Mouse (Mus musculus) lung, postnatal 25 days (tissue): ENCODE measurements around the gene Pex14.
A peak's percentile ranks its signal among the peaks of the same experiment; 100 is the strongest.

ENCODE experiments used
- DNase-seq: peaks from one replicate; pipeline ENCODE4 v3.0.0; 2022; ENCODE audit warnings: low spot score

Pex14 gene

GRCm38 (mm10) chr4:148985541-148986476 lies 113.9 kb downstream of the Pex14 start:
- DNase-seq: no peak

GRCm38 (mm10) chr4:148984701-148985540 lies 114.8 kb downstream of the Pex14 start:
- no peak for DNase-seq

DNA sequence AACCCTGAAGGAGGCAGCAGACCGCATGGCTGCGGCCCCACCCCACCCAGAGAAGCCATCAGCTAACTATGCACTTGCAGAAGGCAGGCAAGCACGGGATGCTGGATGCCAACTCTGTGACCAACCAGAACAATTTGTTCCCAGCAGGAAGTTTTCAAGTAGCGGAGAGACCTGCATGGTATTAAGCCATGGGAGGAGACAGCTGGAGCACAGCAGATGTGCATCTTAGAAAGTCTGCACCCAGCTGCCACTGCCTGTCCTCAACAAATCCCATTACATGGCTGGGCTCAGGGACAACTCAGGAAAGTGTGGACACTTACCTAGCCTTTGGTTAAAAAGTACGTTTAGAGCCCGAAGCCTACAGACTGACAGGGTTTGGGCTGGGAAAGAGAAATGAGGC lies 117.4 kb downstream of the Pex14 start:
- no peak for DNase-seq

GRCm38 (mm10) chr4:148979837-148980236 lies 119.8 kb downstream of the Pex14 start:
- no peak for DNase-seq

DNA sequence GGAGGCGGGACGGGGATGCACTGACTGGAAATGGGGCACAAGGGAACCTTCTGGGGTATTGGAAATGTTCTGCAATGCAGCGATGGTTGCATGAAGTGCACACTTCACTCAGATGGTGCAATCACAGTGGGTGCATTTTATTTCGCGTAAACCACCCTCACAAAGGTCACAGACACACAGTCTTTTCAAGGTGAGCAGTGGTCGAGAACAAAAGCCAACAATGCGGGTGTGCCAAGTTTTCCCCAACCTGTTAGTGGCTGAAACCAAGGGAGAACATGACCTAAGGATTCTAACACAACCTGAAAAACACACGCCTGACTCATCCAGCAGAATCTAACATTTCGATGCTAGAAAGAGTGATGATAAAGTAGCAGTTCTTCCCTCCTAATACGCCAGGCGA lies 120.8 kb downstream of the Pex14 start:
- no peak for DNase-seq

GRCm38 (mm10) chr4:148978221-148978855 lies 121.3 kb downstream of the Pex14 start:
- no peak for DNase-seq

GRCm38 (mm10) chr4:148974833-148975232 lies 124.8 kb downstream of the Pex14 start:
- no peak for DNase-seq

DNA sequence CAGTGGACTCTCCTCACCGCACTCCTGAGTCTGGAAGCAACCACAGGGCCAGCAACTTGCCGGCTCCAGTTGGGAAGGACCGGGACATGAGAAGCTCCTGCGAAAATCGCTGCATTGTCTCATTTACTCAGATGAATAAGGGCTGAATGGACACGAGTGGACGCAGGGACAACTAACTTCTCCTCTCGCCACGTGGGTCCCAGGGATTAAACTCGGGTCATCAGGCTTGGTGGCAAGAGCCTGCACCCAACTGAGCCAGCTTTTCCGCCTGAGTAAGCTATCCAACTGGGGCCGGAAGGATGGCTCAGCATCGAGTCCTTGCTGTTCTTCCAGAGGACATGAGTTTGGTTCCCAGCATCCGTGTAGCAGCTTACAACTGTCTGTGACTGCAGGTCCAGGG lies 126.3 kb downstream of the Pex14 start:
- no peak for DNase-seq

DNA sequence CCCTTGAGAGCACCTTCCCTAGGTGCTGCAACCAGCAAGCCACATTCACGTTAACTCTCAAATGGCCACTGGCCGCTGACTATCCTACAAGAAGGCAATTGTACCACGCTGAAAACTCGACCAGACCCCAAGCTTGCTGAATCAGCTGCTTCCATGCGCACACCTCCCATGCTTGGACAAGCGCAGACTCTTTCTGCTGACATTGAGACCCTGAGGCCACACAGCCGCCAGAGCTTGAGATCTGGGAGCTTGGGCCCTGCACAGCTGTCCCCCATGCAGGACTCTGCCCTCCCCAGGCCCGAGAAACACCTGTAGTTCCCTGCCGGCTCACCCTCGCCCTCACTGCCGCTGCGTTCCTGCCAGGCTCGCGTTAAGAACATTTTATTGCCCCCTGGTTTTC lies 127.0 kb downstream of the Pex14 start:
- DNase-seq: no peak

- no peak for DNase-seq
Measured at GRCm38 (mm10) chr4:148971613-148972242, 127.9 kb downstream of the Pex14 start.

GRCm38 (mm10) chr4:148970742-148971141 lies 128.9 kb downstream of the Pex14 start:
- no peak for DNase-seq

- peak; percentile 81 for DNase-seq
Measured at GRCm38 (mm10) chr4:148969610-148970009, 130.1 kb downstream of the Pex14 start.

GRCm38 (mm10) chr4:148968859-148969258 lies 130.8 kb downstream of the Pex14 start:
- no peak for DNase-seq

GRCm38 (mm10) chr4:148966132-148966531 lies 133.5 kb downstream of the Pex14 start:
- DNase-seq: no peak

- DNase-seq: no peak
Measured at GRCm38 (mm10) chr4:148964541-148965310, 134.9 kb downstream of the Pex14 start.

GRCm38 (mm10) chr4:148962096-148962495 lies 137.6 kb downstream of the Pex14 start:
- DNase-seq: no peak

DNA sequence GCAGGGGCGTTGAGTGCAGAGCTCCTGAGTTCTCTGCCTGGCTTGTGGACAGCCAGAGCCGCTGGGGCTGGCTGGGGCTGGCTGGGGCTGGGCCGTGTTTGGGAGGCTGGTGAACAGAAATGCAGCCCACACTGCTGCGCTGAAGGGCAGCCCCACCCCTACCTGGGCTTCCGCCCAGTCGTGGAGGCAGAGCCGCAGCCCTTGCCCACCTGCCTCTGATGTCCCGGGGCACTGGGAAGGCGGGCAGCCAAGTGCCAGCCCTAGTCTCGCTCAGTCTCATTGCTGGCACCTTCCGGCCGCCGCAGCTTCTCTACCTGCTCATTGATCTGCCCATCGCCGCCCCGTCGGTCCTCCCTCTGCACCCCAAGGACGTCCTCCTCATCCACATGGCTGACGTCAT lies 138.6 kb downstream of the Pex14 start:
- DNase-seq: no peak

DNA sequence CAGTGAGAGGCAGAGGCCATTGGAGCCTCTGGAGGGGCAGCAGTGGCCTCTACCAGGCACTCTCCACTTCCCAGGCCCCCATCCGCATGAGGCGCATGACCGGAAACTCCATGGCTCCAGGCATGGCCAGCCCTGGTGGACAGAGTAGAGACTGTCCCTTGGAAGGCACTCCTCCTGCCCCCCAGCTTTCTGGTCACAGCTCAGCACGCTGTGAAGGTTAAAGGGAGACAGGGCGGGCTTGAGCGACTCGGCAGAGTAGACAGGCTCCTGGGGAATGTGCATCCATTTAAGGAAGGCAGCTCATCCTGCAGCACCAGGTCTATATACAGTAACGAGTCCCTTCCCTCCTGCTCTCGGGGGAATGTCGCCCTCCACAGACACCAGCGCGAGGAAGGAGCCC lies 139.7 kb downstream of the Pex14 start:
- DNase-seq: no peak

DNA sequence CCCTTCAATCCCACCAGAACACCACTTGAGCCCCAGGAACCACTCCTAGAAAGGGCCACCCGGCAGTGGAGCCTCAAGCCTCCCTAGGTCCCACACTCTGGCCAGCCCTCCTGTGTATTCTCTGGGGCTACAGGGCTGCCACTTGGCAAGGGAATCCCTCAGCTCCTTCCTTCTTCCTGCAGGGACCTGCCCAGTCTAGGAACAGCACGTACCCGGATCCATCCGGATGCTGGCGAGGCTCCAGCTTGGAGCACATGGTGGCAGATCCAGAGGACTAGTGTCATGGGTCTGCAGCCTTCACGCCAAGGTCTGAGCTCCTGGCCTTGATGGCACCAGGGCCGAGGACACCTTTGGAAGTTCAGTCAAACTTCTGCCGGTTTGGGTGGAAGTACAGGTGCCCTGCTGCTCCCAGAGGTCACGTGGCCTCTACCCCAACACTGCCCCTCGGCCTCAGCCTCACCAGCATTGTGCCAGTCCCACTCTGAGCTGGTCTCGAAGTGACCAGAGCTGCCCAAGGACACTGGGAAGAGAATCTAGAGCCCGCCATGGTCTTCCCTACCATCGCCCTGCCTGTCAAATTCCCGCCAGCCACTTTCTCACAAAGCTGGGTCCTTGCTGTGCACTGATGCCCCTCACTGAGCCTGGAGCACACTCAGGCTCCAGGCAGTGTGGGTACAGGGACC lies 144.4 kb downstream of the Pex14 start:
- peak; percentile 93 for DNase-seq
